Mouse (Mus musculus): ENCODE measurements around the gene Zfp871. TPM values are rescaled to one million over a fixed set of nuclear protein-coding genes. Genes with fewer than 3 reads are reported as not detected.

Zfp871 gene
- polyA plus RNA-seq (2015; fragmentation: Nextera tagmentation; extraction: Ambion mirVana) = 11.0 and 22.7 TPM in 2 replicates

GRCm38 (mm10) chr17:32788094-32788559 is at the start of gene Zfp871:
Gene Zfp871, minus strand, starts transcription at chr17:32788287.

GRCm38 (mm10) chr17:32829540-32830417 is 41.7 kb upstream of the Zfp871 start, which contains the start of gene Zfp799:
Gene Zfp799, minus strand, starts transcription at chr17:32830261.

GRCm38 (mm10) chr17:32809544-32810374 is 21.7 kb upstream of the Zfp871 start, which contains the start of gene Zfp811:
Gene Zfp811, minus strand, starts transcription at chr17:32809931.

Other genes starting within 250 kb of the Zfp871 start
- not detected in 2 replicates for gene Cyp4f37, start 167.0 kb downstream of the Zfp871 start, polyA plus RNA-seq (2015; fragmentation: Nextera tagmentation; extraction: Ambion mirVana)
- not detected in 2 replicates for gene Cyp4f40, start 129.4 kb downstream of the Zfp871 start, polyA plus RNA-seq (2015; fragmentation: Nextera tagmentation; extraction: Ambion mirVana)
- 0.94 and 2.4 TPM in 2 replicates for gene Cyp4f15, start 102.7 kb downstream of the Zfp871 start, polyA plus RNA-seq (2015; fragmentation: Nextera tagmentation; extraction: Ambion mirVana)
- gene Zfp811, start 21.6 kb upstream of the Zfp871 start, polyA plus RNA-seq (2015; fragmentation: Nextera tagmentation; extraction: Ambion mirVana) = 2.0 and 4.6 TPM in 2 replicates
- 6.4 and 7.7 TPM in 2 replicates for gene Zfp799, start 42.0 kb upstream of the Zfp871 start, polyA plus RNA-seq (2015; fragmentation: Nextera tagmentation; extraction: Ambion mirVana)
- 5.1 and 6.2 TPM in 2 replicates for gene Zfp870, start 103.4 kb upstream of the Zfp871 start, polyA plus RNA-seq (2015; fragmentation: Nextera tagmentation; extraction: Ambion mirVana)
- 1.4 and 4.0 TPM in 2 replicates for gene Cyp4f14, start 129.1 kb upstream of the Zfp871 start, polyA plus RNA-seq (2015; fragmentation: Nextera tagmentation; extraction: Ambion mirVana)
- 23.8 and 42.9 TPM in 2 replicates for gene Cyp4f13, start 159.1 kb upstream of the Zfp871 start, polyA plus RNA-seq (2015; fragmentation: Nextera tagmentation; extraction: Ambion mirVana)
- 8.8 and 11.6 TPM in 2 replicates for gene Zfp472, start 177.5 kb upstream of the Zfp871 start, polyA plus RNA-seq (2015; fragmentation: Nextera tagmentation; extraction: Ambion mirVana)
- gene Zfp952, start 204.8 kb upstream of the Zfp871 start, polyA plus RNA-seq (2015; fragmentation: Nextera tagmentation; extraction: Ambion mirVana) = 8.4 and 9.0 TPM in 2 replicates
- gene Zfp763, start 245.1 kb upstream of the Zfp871 start, polyA plus RNA-seq (2015; fragmentation: Nextera tagmentation; extraction: Ambion mirVana) = 10.6 and 11.4 TPM in 2 replicates

Measured in adrenal gland, postnatal 0 days (tissue).